ENCODE assay signal across 7 mouse cellular contexts in genomic region chr3:37874864-37875263, GRCm38 (mm10).
DNase-seq lines count a peak whose midpoint lies in the region; ATAC-seq and TF ChIP-seq lines count a peak whose summit lies in the region.

No protein-coding gene starts in this region.

- no peak overlapping the region for H3K4me3 ChIP-seq in midbrain, embryonic 11.5 days (ENCODE audit: low read depth, low read length)
- H3K4me3 ChIP-seq in midbrain, embryonic 14.5 days (replicated peaks; ENCODE audit: low read depth, low read length) = no peak overlapping the region
- no peak overlapping the region for H3K4me3 ChIP-seq in heart, adult 2 months
- no peak overlapping the region for H3K4me3 ChIP-seq in kidney, postnatal 0 days (replicated peaks; ENCODE audit: low read depth, low read length)
- H3K4me3 ChIP-seq in stomach, postnatal 0 days (ENCODE audit: low read depth, low read length) = no peak overlapping the region

- 89% methylated on average over 6 of the region's 6 CpGs for WGBS in midbrain, embryonic 11.5 days
- 94% methylated on average over 6 of the region's 6 CpGs for WGBS in midbrain, embryonic 14.5 days
- WGBS in heart, adult 2 months = 50% methylated on average over 6 of the region's 6 CpGs
- WGBS in kidney, postnatal 0 days = 62% methylated on average over 6 of the region's 6 CpGs
- WGBS in stomach, postnatal 0 days = 66% methylated on average over 6 of the region's 6 CpGs

- TF ChIP-seq POLR2A in heart, adult 2 months (IDR thresholded peaks at IDR 0.05; ENCODE audit: insufficient read depth, low read depth, low read length) = no peak

- H3K4me1 ChIP-seq in midbrain, embryonic 11.5 days (ENCODE audit: control insufficient read depth, insufficient read depth, low read length) = no peaks in the 10 kb centered on the region
- H3K4me1 ChIP-seq in midbrain, embryonic 14.5 days (ENCODE audit: control insufficient read depth, insufficient read depth, low read length) = no peaks in the 10 kb centered on the region
- H3K4me1 ChIP-seq in heart, adult 2 months (ENCODE audit: control insufficient read depth, insufficient read depth, low read length) = peaks cover 15% of the 10 kb centered on the region
- 0 out of 2 replicates have a peak, but pooled peaks cover 3% of the 10 kb centered on the region for H3K4me1 ChIP-seq in kidney, postnatal 0 days (replicated peaks; ENCODE audit: insufficient read depth, low read length)
- H3K4me1 ChIP-seq in stomach, postnatal 0 days (replicated peaks; ENCODE audit: control insufficient read depth, insufficient read depth) = peaks cover 7% of the 10 kb centered on the region; the same call in 1 of the 2 replicates

- no peaks in the 10 kb centered on the region for H3K27me3 ChIP-seq in midbrain, embryonic 11.5 days (ENCODE audit: control insufficient read depth, insufficient read depth, low read length)
- no peaks in the 10 kb centered on the region for H3K27me3 ChIP-seq in midbrain, embryonic 14.5 days (ENCODE audit: control insufficient read depth, insufficient read depth, low read length)
- H3K27me3 ChIP-seq in heart, adult 2 months (ENCODE audit: control insufficient read depth, insufficient read depth, low read length) = no peaks in the 10 kb centered on the region
- no peaks in the 10 kb centered on the region for H3K27me3 ChIP-seq in kidney, postnatal 0 days (ENCODE audit: insufficient read depth, low read length)
- H3K27me3 ChIP-seq in stomach, postnatal 0 days (ENCODE audit: control insufficient read depth, insufficient read depth, low read length) = no peaks in the 10 kb centered on the region

- TF ChIP-seq EP300 in heart, adult 2 months (IDR thresholded peaks at IDR 0.05; ENCODE audit: insufficient read depth, low read depth, low read length) = no peak
- TF ChIP-seq EP300 in stomach, postnatal 0 days (optimal IDR thresholded peaks at IDR 0.05) = no peak

- H3K27ac ChIP-seq in midbrain, embryonic 11.5 days (ENCODE audit: low read depth, low read length) = no peak overlapping the region
- H3K27ac ChIP-seq in midbrain, embryonic 14.5 days (replicated peaks; ENCODE audit: low read depth, low read length) = no peak overlapping the region
- peak overlapping the region; percentile 73 for H3K27ac ChIP-seq in heart, adult 2 months
- peak overlapping the region; percentile 72 for H3K27ac ChIP-seq in kidney, postnatal 0 days
- peak overlapping the region; percentile 87 for H3K27ac ChIP-seq in stomach, postnatal 0 days (replicated peaks)

- H3K4me2 ChIP-seq in midbrain, embryonic 11.5 days = no peak overlapping the region
- H3K4me2 ChIP-seq in midbrain, embryonic 14.5 days (ENCODE audit: low read length) = no peak overlapping the region
- no peak overlapping the region for H3K4me2 ChIP-seq in kidney, postnatal 0 days (ENCODE audit: low read length)
- H3K4me2 ChIP-seq in stomach, postnatal 0 days (replicated peaks; ENCODE audit: low read depth) = no peak overlapping the region

- H3K9ac ChIP-seq in midbrain, embryonic 11.5 days (ENCODE audit: low read length) = no peak overlapping the region
- H3K9ac ChIP-seq in midbrain, embryonic 14.5 days (replicated peaks; ENCODE audit: low read length) = no peak overlapping the region
- no peak overlapping the region for H3K9ac ChIP-seq in heart, adult 2 months (ENCODE audit: low read depth, low read length)
- H3K9ac ChIP-seq in kidney, postnatal 0 days (ENCODE audit: low read depth, low read length) = no peak overlapping the region
- no peak overlapping the region for H3K9ac ChIP-seq in stomach, postnatal 0 days (ENCODE audit: low read length)

- no peak for ATAC-seq in midbrain, embryonic 11.5 days (ENCODE audit: low FRiP score)
- no peak for ATAC-seq in midbrain, embryonic 14.5 days (ENCODE audit: low FRiP score, low TSS enrichment)
- no peak for ATAC-seq in kidney, postnatal 0 days (replicated peaks; ENCODE audit: low FRiP score, low read depth)
- ATAC-seq in stomach, postnatal 0 days (ENCODE audit: low FRiP score, low TSS enrichment) = 0 out of 2 replicates have a peak, but pooled peaks have one; percentile 11

- H3K79me2 ChIP-seq in heart, adult 2 months (replicated peaks; ENCODE audit: control insufficient read depth, insufficient read depth, low read length) = no peaks in the 10 kb centered on the region

- no peaks in the 10 kb centered on the region for H3K36me3 ChIP-seq in midbrain, embryonic 11.5 days (ENCODE audit: control insufficient read depth, insufficient read depth, low read length)
- no peaks in the 10 kb centered on the region for H3K36me3 ChIP-seq in midbrain, embryonic 14.5 days (ENCODE audit: control insufficient read depth, insufficient read depth, low read length)
- no peaks in the 10 kb centered on the region for H3K36me3 ChIP-seq in heart, adult 2 months (ENCODE audit: control insufficient read depth, insufficient read depth, low read length)
- H3K36me3 ChIP-seq in kidney, postnatal 0 days (ENCODE audit: insufficient read depth, low read length) = no peaks in the 10 kb centered on the region
- H3K36me3 ChIP-seq in stomach, postnatal 0 days (ENCODE audit: control insufficient read depth, insufficient read depth, low read length) = no peaks in the 10 kb centered on the region

- no peak for TF ChIP-seq CTCF in heart, adult 2 months (IDR thresholded peaks at IDR 0.05)
- TF ChIP-seq CTCF in kidney, postnatal 0 days (IDR thresholded peaks at IDR 0.05; ENCODE audit: low read depth) = no peak
- no peak for TF ChIP-seq CTCF in stomach, postnatal 0 days (IDR thresholded peaks at IDR 0.05; ENCODE audit: low read depth)

- H3K9me3 ChIP-seq in midbrain, embryonic 11.5 days (ENCODE audit: control insufficient read depth, low read length) = no peaks in the 10 kb centered on the region
- H3K9me3 ChIP-seq in midbrain, embryonic 14.5 days (ENCODE audit: control insufficient read depth, low read length) = no peaks in the 10 kb centered on the region
- no peaks in the 10 kb centered on the region for H3K9me3 ChIP-seq in kidney, postnatal 0 days (replicated peaks; ENCODE audit: low read length)
- no peaks in the 10 kb centered on the region for H3K9me3 ChIP-seq in stomach, postnatal 0 days (ENCODE audit: control insufficient read depth, low read length)

- intact Hi-C loops in heart, adult 2 months (cut with DNase I) = loop anchor here (5.0 to 10.0 kb wide), 4 partner anchors 38 to 230 kb away; no protein-coding TSS in a partner anchor
- intact Hi-C loops in left cerebral cortex, postnatal 10 days (cut with DNase I) = no loop called here

- peak; percentile 75 for DNase-seq in midbrain, embryonic 11.5 days (ENCODE audit: low spot score, missing footprints)
- DNase-seq in midbrain, embryonic 14.5 days = no peak
- DNase-seq in heart, adult 2 months = peak; percentile 41 to 50
- DNase-seq in kidney, postnatal 0 days (ENCODE audit: low spot score) = peak; percentile 76
- DNase-seq in stomach, postnatal 0 days (ENCODE audit: low spot score) = no peak
- no peak for DNase-seq in left cerebral cortex, postnatal 10 days (ENCODE audit: extremely low spot score in 1 of 2, low spot score in 2 of 2)
- no peak for DNase-seq in right cerebral cortex, adult 2 months (ENCODE audit: low spot score in 2 of 2)

Comparison
In these comparisons a context has a peak if more than half of its experiments do, and no peak if none do; other contexts are left out.
1. DNase-seq: peak in midbrain, embryonic 11.5 days (single experiment), heart, adult 2 months (2 of 2) and kidney, postnatal 0 days (single experiment); none in midbrain, embryonic 14.5 days (single experiment), stomach, postnatal 0 days (single experiment), left cerebral cortex, postnatal 10 days (0 of 2) and right cerebral cortex, adult 2 months (0 of 2).
2. H3K27ac ChIP-seq: peak in heart, adult 2 months (single experiment), kidney, postnatal 0 days (single experiment) and stomach, postnatal 0 days (single experiment); none in midbrain, embryonic 11.5 days (single experiment) and midbrain, embryonic 14.5 days (single experiment).